Mouse (Mus musculus) E14TG2a.4 (cell line): ENCODE measurements around the gene Zfp655.

Experiments
- CTCF ChIP-seq: conservative IDR thresholded peaks from 2 replicates; pipeline ENCODE4 v1.5.1; 2014; ENCODE audit warnings: low read length
- NANOG ChIP-seq: IDR thresholded peaks from 2 replicates; pipeline ENCODE4 v1.6.1; 2014; ENCODE audit warnings: borderline replicate concordance, low read length, mixed read lengths

- TF ChIP-seq CTCF (no peak), NANOG (no peak)
These were observed 23.6 kb upstream of the Zfp655 start for GRCm38 (mm10) chr5:145207954-145208353.
